Mouse (Mus musculus) activated CD4-positive, CD25-positive, alpha-beta regulatory T cell, adult 4 months (primary cell): ENCODE results near the gene Atp2b4. TPM values are rescaled to one million over a fixed set of nuclear protein-coding genes. Genes with fewer than 3 reads are reported as not detected.

ENCODE experiments used
- ATAC-seq: one replicate; pipeline ENCODE4 v1.8.0; 2017
- polyA plus RNA-seq, 2 experiments: library from polyadenylated mRNA; unstranded; fragments of 100-300 nt; shearing (Covaris generic); gene quantifications; one replicate each; pipeline ENCODE4 v1.2.1; 2017

Gene Atp2b4
- polyA plus RNA-seq = 10 to 100 TPM; 17.8 to 19.0 TPM

DNA sequence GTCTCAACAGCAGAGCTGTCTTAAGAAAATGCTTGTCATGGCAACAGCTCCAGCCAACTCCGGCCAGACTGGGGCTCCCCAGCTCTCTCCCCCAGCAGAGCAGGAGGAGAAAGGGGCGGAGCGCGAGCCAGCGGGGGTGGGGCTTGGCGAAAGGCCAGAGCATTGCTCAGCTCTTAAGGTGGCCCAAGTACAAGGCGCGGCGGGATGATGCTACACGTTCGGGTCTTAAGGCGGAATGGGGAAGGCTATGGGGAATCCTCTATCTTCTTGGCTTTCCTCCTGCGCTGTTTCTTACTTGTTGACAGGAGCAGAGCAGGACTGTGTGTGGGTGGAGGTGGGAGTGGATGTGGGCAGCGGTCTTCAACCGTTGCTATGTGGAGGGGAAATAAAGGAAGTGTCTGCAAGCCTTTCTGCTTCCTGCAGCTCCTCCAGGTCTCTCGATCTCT is at the start of gene Atp2b4:
Gene Atp2b4, minus strand, starts transcription at position 94 of the 446 bp plus-strand sequence.
- ATAC-seq = peak; percentile 73

DNA sequence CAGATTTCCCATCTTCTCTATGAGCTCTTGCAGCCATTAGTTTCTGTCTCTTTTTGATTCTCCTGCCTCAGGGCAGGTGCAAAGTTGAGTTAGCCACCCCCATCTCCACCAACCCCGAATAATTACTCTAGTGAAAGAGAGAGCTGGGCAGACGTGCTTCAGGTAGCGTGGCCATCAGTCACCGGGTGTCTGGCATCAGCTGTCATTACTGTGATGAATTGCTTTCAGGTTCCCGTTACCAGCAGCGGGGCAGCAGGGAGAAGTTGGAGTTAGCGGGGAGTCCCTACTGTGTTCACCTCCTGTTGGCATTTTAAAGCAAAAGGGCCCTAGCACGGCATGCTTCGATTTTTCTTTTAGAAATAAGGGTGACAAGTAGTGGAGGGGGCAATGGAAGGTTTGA is 43.9 kb upstream of the Atp2b4 start:
- no peak for ATAC-seq

DNA sequence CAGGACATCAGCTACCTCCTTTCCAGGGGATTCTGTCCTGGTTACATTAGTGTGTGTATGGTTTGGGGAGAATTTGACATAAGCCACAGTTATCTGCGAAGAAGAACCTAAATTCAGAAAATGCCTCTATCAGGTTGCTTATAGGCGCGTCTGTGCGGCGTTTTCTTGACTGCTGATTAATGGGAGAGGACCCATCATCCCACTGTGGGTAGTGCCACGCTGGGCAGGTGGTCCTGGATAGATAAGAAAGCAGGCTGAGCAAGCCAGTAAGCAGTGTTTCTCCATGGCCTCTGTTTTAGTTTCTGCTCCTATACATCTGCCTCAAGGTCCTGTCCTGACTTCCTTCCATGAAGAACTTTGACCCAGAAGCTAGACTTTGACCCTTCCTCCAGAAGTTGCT is 43.1 kb upstream of the Atp2b4 start:
- no peak for ATAC-seq

DNA sequence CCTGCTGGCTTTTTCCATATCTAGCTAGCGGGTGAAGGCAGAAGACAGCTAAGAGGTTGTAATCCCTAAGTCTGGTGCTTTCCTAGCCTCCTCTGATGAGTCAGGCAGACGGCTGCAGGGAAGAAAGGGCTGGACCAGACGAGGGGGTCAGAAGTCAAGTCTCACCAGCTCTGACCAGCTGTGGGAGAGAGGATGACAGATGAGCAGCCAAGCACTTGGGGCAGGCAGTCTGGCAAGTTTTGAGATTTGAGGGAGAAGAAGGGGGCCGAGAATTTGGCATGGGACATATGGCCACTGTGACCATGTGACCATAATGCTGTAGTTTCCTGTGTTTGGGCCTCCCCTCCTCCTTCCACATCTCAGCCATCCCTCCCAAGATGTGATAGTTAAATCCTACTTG is 42.5 kb upstream of the Atp2b4 start:
- no peak for ATAC-seq

GRCm38 (mm10) chr1:133842074-133842725 is 41.4 kb upstream of the Atp2b4 start:
- ATAC-seq = peak; percentile 80

- ATAC-seq = peak; percentile 54
Measured at GRCm38 (mm10) chr1:133841171-133841926, 40.5 kb upstream of the Atp2b4 start.

DNA sequence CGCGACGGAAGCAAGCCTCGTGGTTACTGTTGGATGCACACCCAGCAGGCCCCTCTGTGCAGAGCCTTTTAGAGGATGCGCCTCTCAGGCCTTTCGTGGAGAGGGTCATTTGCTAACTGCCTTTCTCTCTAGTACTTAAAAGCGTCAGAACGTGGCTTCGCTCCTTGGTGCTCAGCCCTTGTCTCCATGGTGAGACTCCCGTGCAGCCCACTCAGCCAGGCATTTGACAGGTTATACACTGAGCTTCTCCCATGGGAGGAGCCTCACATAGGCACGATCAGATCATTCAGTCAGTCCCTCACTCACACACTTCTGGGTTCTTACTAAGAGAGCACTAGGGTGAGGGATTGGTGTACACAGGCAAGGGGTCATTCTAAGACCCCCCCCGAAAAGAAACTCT is 39.7 kb upstream of the Atp2b4 start:
- no peak for ATAC-seq

DNA sequence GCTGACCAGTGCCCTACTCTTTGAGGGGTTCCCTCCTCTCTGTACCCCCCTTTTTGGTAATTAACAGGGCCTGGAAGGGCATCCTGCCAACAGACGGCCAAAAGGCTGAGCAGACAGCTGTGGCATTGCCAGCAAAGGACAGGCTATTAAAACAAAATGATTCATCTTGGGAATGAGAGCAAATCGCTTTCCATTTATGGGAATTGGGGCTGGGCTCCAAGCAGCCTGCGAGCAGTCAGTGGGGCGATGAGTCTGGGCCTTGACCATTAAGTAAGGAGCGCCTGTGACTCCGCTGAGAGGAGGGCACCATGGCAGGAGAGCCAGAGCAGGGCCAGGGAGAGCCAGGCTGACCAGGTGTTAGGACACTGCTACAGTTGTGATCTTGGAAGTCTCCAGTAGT is 33.5 kb upstream of the Atp2b4 start:
- ATAC-seq = no peak

GRCm38 (mm10) chr1:133832781-133833180 is 31.9 kb upstream of the Atp2b4 start:
- ATAC-seq = no peak

DNA sequence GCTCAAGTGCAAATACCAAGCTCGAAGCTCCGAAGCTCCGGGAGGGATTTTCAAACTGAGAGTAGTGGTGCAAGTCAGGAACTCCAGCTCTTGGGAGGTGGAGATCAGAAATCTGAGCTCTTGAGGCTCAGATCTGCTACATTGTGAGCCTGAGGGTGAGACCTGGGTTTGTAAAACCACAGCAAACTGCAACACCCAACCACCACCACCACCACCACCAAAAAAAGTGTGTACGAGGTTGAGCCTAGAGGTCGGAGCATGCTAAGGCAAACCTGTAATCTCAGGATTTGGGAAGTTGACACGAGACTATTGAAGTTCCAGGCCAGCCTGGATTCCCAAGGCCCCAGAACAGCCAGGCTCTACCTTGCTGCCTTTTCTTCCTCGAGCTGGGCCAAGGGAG is 25.4 kb upstream of the Atp2b4 start:
- ATAC-seq = no peak

DNA sequence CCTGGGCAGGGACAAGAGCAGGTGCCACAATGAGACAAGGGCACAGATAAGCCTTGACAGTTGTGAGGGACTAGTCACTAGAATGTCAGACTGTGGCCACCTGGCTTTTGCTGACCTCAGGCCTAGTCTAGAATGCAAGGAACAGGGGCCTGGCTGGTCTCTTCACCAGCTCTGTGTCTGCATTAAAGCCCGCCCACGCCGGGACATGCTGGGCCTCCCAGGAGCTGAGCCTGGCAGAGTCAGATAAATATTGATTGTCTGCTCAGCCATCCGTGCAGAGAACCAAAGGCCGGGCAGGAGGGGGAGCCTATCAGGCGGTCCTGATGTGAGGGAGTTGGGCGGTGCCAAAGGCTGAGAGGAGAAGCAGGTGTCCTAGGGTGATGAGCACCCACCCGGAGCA is 24.7 kb upstream of the Atp2b4 start:
- no peak for ATAC-seq

DNA sequence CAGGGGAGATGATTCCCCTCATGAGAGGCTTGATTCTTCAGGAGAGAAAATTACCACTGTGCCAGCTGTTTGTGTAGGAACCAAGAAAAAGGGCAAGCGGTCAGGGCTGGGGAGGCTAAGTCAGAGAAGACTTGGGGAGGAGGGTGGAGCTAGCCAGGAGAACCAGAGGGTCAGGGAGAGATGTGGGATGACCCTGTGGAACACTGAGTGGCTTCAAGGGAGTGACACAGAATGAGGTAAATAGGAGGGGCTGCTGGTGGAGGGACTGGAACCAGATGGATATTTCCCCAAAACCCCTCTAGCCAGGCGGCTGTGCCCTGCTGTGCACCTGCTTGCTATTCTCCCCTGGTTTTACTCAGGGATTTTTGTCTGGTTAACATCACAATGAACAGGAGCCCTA is 24.3 kb upstream of the Atp2b4 start:
- no peak for ATAC-seq

DNA sequence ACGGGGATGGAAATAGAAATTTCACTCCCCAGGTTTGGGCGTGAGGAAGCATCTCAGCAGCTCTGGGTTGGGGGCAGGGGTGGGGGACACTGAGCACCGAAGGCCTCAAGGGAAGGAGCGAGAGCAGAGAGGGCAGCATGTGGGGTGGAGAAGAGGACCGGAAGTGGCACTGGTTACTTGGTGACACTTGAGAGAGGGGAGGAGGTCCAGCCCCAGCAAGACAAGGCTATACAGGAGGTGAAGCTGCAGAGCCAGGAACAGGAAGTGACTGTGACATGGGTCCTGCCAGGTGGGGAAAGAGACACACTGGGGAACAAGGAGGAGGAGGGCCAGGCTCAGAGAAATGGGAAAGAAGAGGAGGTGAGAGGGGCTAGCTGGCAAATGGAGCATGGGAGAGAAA is 20.3 kb upstream of the Atp2b4 start:
- peak; percentile 78 for ATAC-seq

DNA sequence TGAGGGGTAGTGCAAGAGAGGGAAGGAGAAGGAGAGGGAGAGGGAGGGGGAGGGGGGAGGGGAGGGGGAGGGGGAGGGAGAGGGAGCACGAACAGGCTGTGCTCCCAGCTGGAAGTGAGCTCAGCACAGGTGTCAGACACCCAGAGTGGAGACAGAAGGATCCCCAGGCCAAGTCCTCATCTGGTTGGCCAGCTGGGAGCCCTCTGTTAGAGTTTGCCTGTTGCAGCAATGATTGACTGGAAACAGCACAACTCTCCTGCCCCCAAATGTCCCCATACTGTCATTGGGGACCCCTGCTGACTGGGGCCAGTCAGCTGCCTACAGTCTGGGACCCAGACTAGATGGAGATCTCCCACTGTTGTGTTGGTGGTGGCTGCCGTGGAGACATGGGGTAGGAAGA is 19.3 kb upstream of the Atp2b4 start:
- no peak for ATAC-seq

DNA sequence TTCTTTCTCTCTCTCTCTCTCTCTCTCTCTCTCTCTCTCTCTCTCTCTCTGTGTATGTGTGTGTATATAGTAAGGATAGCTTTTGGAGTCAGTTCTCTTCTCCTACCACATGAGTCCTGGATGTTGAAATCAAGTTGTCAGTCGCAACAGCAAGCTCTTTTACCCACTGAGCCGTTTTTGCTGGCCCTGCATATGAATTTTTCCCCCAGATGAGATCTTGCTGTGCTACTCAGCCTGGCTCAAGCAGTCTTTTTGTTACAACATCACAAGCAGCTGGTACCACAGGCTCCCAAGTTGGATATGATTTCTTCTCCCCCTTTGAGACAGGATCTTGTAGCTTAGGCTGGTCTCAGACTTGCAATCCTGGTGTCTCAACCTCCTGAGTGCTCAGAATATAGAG is 17.7 kb upstream of the Atp2b4 start:
- no peak for ATAC-seq

DNA sequence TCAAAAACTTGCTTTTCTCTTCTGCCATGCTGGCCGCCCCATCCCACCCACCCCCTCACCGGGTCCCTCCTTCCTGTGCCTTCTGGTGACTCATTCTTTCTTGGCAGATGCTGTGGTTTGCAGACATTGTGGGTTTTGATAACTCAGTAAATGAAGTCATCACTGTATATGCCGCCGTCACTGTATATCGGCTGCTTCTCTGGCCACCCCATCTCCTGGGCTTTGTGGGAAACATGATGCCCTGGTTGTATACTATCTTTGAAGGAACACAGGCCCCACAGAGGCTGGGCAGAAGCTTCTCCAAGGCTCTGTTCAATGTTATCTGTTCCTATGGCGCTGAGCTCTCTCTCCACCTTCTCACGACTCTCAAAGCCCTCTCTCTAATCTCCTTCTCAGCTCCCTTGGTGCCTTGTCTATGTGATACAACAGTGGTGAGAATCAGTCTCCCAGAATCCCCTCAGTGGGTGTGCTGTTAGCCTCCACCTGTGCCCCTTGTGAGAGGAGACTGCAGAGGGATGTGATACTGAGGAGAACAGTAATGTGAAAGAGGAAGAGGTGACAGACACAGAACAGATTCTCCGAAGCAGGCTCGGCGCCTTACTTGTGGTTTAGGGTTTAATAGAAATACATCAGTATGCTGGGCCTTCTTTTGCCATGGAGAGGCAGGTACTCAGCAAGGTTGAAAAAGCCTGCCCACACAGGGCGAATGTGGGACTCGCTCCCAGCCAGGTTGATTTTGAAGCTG is 15.1 kb upstream of the Atp2b4 start:
- peak; percentile 96 for ATAC-seq

DNA sequence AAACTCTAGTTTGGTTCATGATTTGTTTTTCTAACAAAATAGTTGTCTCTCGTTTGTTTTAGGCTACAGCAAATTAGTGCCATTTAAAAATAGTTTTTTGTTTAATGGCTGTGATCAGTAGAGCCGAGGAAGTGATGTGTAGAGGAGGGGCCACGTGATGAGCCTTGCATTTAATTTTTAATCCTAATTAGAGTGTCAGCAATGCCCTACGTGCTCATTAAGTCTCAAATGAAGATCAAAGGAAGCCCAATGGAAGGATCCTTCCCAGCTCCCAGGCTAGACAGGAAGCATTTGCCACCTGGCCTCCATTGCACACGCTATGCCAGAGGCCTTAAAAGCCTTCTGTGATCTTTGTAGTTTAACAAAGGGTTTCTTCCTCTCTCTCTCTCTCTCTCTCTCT is 8.5 kb upstream of the Atp2b4 start:
- ATAC-seq = no peak

GRCm38 (mm10) chr1:133808020-133808419 is 7.2 kb upstream of the Atp2b4 start:
- no peak for ATAC-seq

- ATAC-seq = no peak
Measured at GRCm38 (mm10) chr1:133801743-133802142, 902 bp upstream of the Atp2b4 start.

GRCm38 (mm10) chr1:133800512-133800911 is 329 bp downstream of the Atp2b4 start:
- peak; percentile 25 for ATAC-seq

- ATAC-seq = peak; percentile 27
Measured at GRCm38 (mm10) chr1:133799686-133800445, 975 bp downstream of the Atp2b4 start.

GRCm38 (mm10) chr1:133798821-133799415 is 1.9 kb downstream of the Atp2b4 start:
- no peak for ATAC-seq
